Mouse (Mus musculus) limb, embryonic 11.5 days (tissue): ENCODE results near the gene Zfp322a. TPM values are rescaled to one million over a fixed set of nuclear protein-coding genes. Genes with fewer than 3 reads are reported as not detected.

ENCODE experiments used
- ATAC-seq: fragments of 200-750 bp; cut with Nextera tagmentation; 2 replicates; pipeline ENCODE4 v1.8.0; 2017; ENCODE audit warnings: low read depth; ENCODE audit not compliant: insufficient number of reproducible peaks, low FRiP score, low TSS enrichment
- DNase-seq: peaks from one replicate; pipeline ENCODE4 v3.0.0-alpha.2; 2015; ENCODE audit warnings: low spot score
- H3K27ac ChIP-seq: fragments of 300-500 bp; sonication (generic); replicated peaks from 2 replicates; pipeline ENCODE4 v1.5.1; 2014; ENCODE audit warnings: low read depth, mild to moderate bottlenecking, low read length
- H3K27me3 ChIP-seq: fragments of 300-500 bp; sonication (generic); 2 replicates; pipeline ENCODE4 v1.6.1; 2014; ENCODE audit warnings: mild to moderate bottlenecking, low read length, mixed read lengths; ENCODE audit not compliant: control insufficient read depth, insufficient read depth
- H3K36me3 ChIP-seq: fragments of 300-500 bp; sonication (generic); 2 replicates; pipeline ENCODE4 v1.6.1; 2014; ENCODE audit warnings: mild to moderate bottlenecking, low read length, moderate library complexity, mixed read lengths; ENCODE audit not compliant: control insufficient read depth, insufficient read depth
- H3K4me1 ChIP-seq: fragments of 300-500 bp; sonication (generic); 2 replicates; pipeline ENCODE4 v1.6.1; 2014; ENCODE audit warnings: low read length, mixed read lengths; ENCODE audit not compliant: control insufficient read depth, insufficient read depth
- H3K4me2 ChIP-seq: fragments of 300-500 bp; sonication (generic); 2 replicates; pipeline ENCODE4 v1.6.1; 2014; ENCODE audit warnings: low read depth, mild to moderate bottlenecking, moderate library complexity; ENCODE audit not compliant: severe bottlenecking
- H3K4me3 ChIP-seq: fragments of 300-500 bp; sonication (generic); 2 replicates; pipeline ENCODE4 v1.5.1; 2014; ENCODE audit warnings: low read depth, low read length
- H3K9ac ChIP-seq: fragments of 300-500 bp; sonication (generic); 2 replicates; pipeline ENCODE4 v1.6.1; 2014; ENCODE audit warnings: mild to moderate bottlenecking, low read length
- H3K9me3 ChIP-seq: fragments of 300-500 bp; sonication (generic); 2 replicates; pipeline ENCODE4 v1.6.1; 2016; ENCODE audit warnings: low read length; ENCODE audit not compliant: control insufficient read depth
- WGBS: fragments of 180-500 bp; shearing (Covaris S2); extraction: QIAGEN DNeasy Blood & Tissue Kit; methylation state at CpG from one replicate; pipeline ENCODE4 v1.1.7; 2014; 5-methylcytosine and 5-hydroxymethylcytosine counted together
- polyA plus RNA-seq: library from polyadenylated mRNA; unstranded; fragments of >200 nt; fragmentation: Nextera tagmentation; extraction: Ambion mirVana; gene quantifications from 2 replicates; pipeline ENCODE4 v1.2.1, GENCODE M21; 2014

Zfp322a gene
- 71.9 and 76.4 TPM in 2 replicates for polyA plus RNA-seq

- Histone ChIP-seq H3K9me3 (no peaks in the 10 kb centered on the region), H3K4me2 (peak within 1 kb of the TSS; percentile 56), H3K4me1 (no peaks in the 10 kb centered on the region), H3K27me3 (no peaks in the 10 kb centered on the region), H3K9ac (peak within 1 kb of the TSS; percentile 89), H3K36me3 (peaks cover 2% of the 10 kb centered on the region; the same call in 1 of the 2 replicates), H3K27ac (peak within 1 kb of the TSS; percentile 96), H3K4me3 (peak within 1 kb of the TSS; percentile 76)
- WGBS, result under 1% methylated on average over 55 of the region's 55 CpGs
- DNase-seq (peak; percentile 94), ATAC-seq (peak; percentile 99)
Measured at GRCm38 (mm10) chr13:23368583-23369420, at the start of gene Zfp322a. Zfp322a (minus strand) TSS chr13:23369208.

- H3K4me2 ChIP-seq, result peak overlapping the region; percentile 61
- no peaks in the 10 kb centered on the region for H3K36me3 ChIP-seq
- DNase-seq (peak; percentile 79), ATAC-seq (peak; percentile 67; the same call in 1 of the 2 replicates)
- no peaks in the 10 kb centered on the region; the same call in 1 of the 2 replicates for H3K4me1 ChIP-seq
- no peak overlapping the region for H3K27ac ChIP-seq
- H3K4me3 ChIP-seq, result peak overlapping the region; percentile 36
- no peaks in the 10 kb centered on the region for H3K9me3 ChIP-seq
- 1% methylated on average over 28 of the region's 28 CpGs for WGBS
- no peak overlapping the region for H3K9ac ChIP-seq
- H3K27me3 ChIP-seq, result no peaks in the 10 kb centered on the region
Measured at GRCm38 (mm10) chr13:23412630-23413521, 43.9 kb upstream of the Zfp322a start.

GRCm38 (mm10) chr13:23412211-23412629 is 43.2 kb upstream of the Zfp322a start:
- no peaks in the 10 kb centered on the region for H3K9me3 ChIP-seq
- no peaks in the 10 kb centered on the region; the same call in 1 of the 2 replicates for H3K4me1 ChIP-seq
- peak overlapping the region; percentile 36 for H3K4me3 ChIP-seq
- no peak for ATAC-seq
- no peak overlapping the region for H3K27ac ChIP-seq
- DNase-seq, result peak; percentile 53
- no peak overlapping the region for H3K9ac ChIP-seq
- no peaks in the 10 kb centered on the region for H3K36me3 ChIP-seq
- WGBS, result under 1% methylated on average over 20 of the region's 20 CpGs
- H3K27me3 ChIP-seq, result no peaks in the 10 kb centered on the region
- peak overlapping the region; percentile 61 for H3K4me2 ChIP-seq

GRCm38 (mm10) chr13:23411311-23412210 is 42.6 kb upstream of the Zfp322a start:
- Histone ChIP-seq H3K4me3 (peak overlapping the region; percentile 36), H3K9ac (no peak overlapping the region), H3K4me2 (peak overlapping the region; percentile 61), H3K4me1 (no peaks in the 10 kb centered on the region; the same call in 1 of the 2 replicates), H3K9me3 (no peaks in the 10 kb centered on the region), H3K36me3 (no peaks in the 10 kb centered on the region), H3K27me3 (no peaks in the 10 kb centered on the region), H3K27ac (no peak overlapping the region)
- ATAC-seq (no peak; the same call in 1 of the 2 replicates), DNase-seq (peak; percentile 63)
- WGBS, result 5% methylated on average over 29 of the region's 29 CpGs

GRCm38 (mm10) chr13:23410632-23411031 is 41.6 kb upstream of the Zfp322a start:
- H3K4me2 ChIP-seq, result no peak overlapping the region
- ATAC-seq, result no peak
- H3K9ac ChIP-seq, result no peak overlapping the region
- no peak for DNase-seq
- H3K4me3 ChIP-seq, result no peak overlapping the region
- H3K27ac ChIP-seq, result no peak overlapping the region
- H3K36me3 ChIP-seq, result no peaks in the 10 kb centered on the region
- H3K9me3 ChIP-seq, result no peaks in the 10 kb centered on the region
- 73% methylated on average over 9 of the region's 9 CpGs for WGBS
- H3K27me3 ChIP-seq, result no peaks in the 10 kb centered on the region
- H3K4me1 ChIP-seq, result no peaks in the 10 kb centered on the region; the same call in 1 of the 2 replicates

- Histone ChIP-seq H3K4me2 (no peak overlapping the region; the same call in 1 of the 2 replicates), H3K36me3 (no peaks in the 10 kb centered on the region), H3K9ac (no peak overlapping the region), H3K27me3 (no peaks in the 10 kb centered on the region), H3K4me3 (no peak overlapping the region), H3K4me1 (no peaks in the 10 kb centered on the region), H3K27ac (no peak overlapping the region), H3K9me3 (no peaks in the 10 kb centered on the region)
- WGBS, result 11% methylated on average over 2 of the region's 2 CpGs
- DNase-seq (no peak), ATAC-seq (no peak)
Measured at GRCm38 (mm10) chr13:23402626-23403025, 33.6 kb upstream of the Zfp322a start.

GRCm38 (mm10) chr13:23401683-23402527 is 32.9 kb upstream of the Zfp322a start:
- DNase-seq (peak; percentile 87), ATAC-seq (peak; percentile 77; the same call in 1 of the 2 replicates)
- Histone ChIP-seq H3K27me3 (no peaks in the 10 kb centered on the region), H3K36me3 (no peaks in the 10 kb centered on the region), H3K4me2 (peak overlapping the region; percentile 51), H3K9ac (peak overlapping the region; percentile 59), H3K4me1 (no peaks in the 10 kb centered on the region), H3K9me3 (no peaks in the 10 kb centered on the region), H3K27ac (no peak overlapping the region), H3K4me3 (peak overlapping the region; percentile 30)
- WGBS, result under 1% methylated on average over 19 of the region's 19 CpGs
